Mouse (Mus musculus): Measurements from ENCODE around the gene Vamp2.

DNA sequence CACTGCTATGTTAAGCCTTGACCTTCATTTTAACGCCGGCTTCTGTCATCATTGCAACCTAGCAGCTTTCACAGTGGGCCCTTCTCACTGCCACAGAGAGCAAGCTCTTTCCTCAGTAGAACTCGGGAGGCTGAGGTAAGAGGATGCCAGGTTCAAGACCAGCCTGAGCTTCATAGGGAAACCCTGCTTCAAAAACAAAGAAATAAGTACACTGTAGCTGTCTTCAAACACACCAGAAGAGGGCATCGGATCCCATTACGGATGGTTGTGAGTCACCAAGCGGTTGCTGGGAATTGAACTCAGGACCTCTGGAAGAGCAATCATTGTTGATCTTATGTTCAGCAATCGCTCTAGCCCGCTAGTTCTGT, 7.5 kb upstream of the Vamp2 start:
- no peak for TF ChIP-seq CTCF (IDR thresholded peaks at IDR 0.05; ENCODE audit: low read depth)
- TF ChIP-seq EP300 (IDR thresholded peaks at IDR 0.05; ENCODE audit: low read depth) = no peak
